Mouse (Mus musculus): Measurements from ENCODE around the gene Piwil1. TPM values are rescaled to one million over a fixed set of nuclear protein-coding genes. Genes with fewer than 3 reads are reported as not detected.
A peak's percentile ranks its signal among the peaks of the same experiment; 100 is the strongest.

The Piwil1 gene
- polyA plus RNA-seq (2015; fragmentation: Nextera tagmentation; extraction: Ambion mirVana): not detected in 2 replicates

- no peaks in the 10 kb centered on the region for H3K36me3 ChIP-seq (ENCODE audit: insufficient read depth, low read length)
- ATAC-seq (no peak), DNase-seq (ENCODE audit: low spot score) (no peak)
- no peak for TF ChIP-seq EP300 (IDR thresholded peaks at IDR 0.05)
- no peak for TF ChIP-seq CTCF (IDR thresholded peaks at IDR 0.05)
- WGBS: 75% methylated on average over 4 of the region's 4 CpGs
- H3K4me2 ChIP-seq (replicated peaks; ENCODE audit: low read depth, low read length): no peak within 1 kb of the TSS
- H3K4me3 ChIP-seq (ENCODE audit: low read depth, low read length): no peak within 1 kb of the TSS
- no peaks in the 10 kb centered on the region for H3K9me3 ChIP-seq (ENCODE audit: low read length)
- no peak within 1 kb of the TSS for H3K9ac ChIP-seq (replicated peaks; ENCODE audit: low read depth)
- H3K27me3 ChIP-seq (replicated peaks; ENCODE audit: insufficient read depth, low read length): no peaks in the 10 kb centered on the region
- 0 out of 2 replicates have a peak, but pooled peaks cover 2% of the 10 kb centered on the region for H3K4me1 ChIP-seq (ENCODE audit: insufficient read depth, low read depth, low read length)
- H3K27ac ChIP-seq (ENCODE audit: low read length): no peak within 1 kb of the TSS
Measured at GRCm38 (mm10) chr5:128702224-128702623, at the start of gene Piwil1. Piwil1 (plus strand) TSS chr5:128702524.

GRCm38 (mm10) chr5:128656496-128657135 is 45.7 kb upstream of the Piwil1 start:
- Histone ChIP-seq H3K9ac (replicated peaks; ENCODE audit: low read depth) (no peak overlapping the region), H3K27me3 (replicated peaks; ENCODE audit: insufficient read depth, low read length) (no peaks in the 10 kb centered on the region), H3K9me3 (ENCODE audit: low read length) (no peaks in the 10 kb centered on the region), H3K4me1 (ENCODE audit: insufficient read depth, low read depth, low read length) (no peaks in the 10 kb centered on the region), H3K36me3 (ENCODE audit: insufficient read depth, low read length) (no peaks in the 10 kb centered on the region), H3K4me2 (replicated peaks; ENCODE audit: low read depth, low read length) (no peak overlapping the region), H3K4me3 (ENCODE audit: low read depth, low read length) (no peak overlapping the region), H3K27ac (ENCODE audit: low read length) (no peak overlapping the region)
- WGBS: 72% methylated on average over 22 of the region's 22 CpGs
- no peak for ATAC-seq
- DNase-seq (ENCODE audit: low spot score): no peak
- TF ChIP-seq CTCF (IDR thresholded peaks at IDR 0.05) (no peak), EP300 (IDR thresholded peaks at IDR 0.05) (no peak)

GRCm38 (mm10) chr5:128660101-128660500 is 42.2 kb upstream of the Piwil1 start:
- 62% methylated on average over 8 of the region's 8 CpGs for WGBS
- H3K27me3 ChIP-seq (replicated peaks; ENCODE audit: insufficient read depth, low read length): no peaks in the 10 kb centered on the region
- ATAC-seq: no peak
- H3K9me3 ChIP-seq (ENCODE audit: low read length): no peaks in the 10 kb centered on the region
- no peak for DNase-seq (ENCODE audit: low spot score)
- H3K4me1 ChIP-seq (ENCODE audit: insufficient read depth, low read depth, low read length): no peaks in the 10 kb centered on the region
- no peak overlapping the region for H3K4me2 ChIP-seq (replicated peaks; ENCODE audit: low read depth, low read length)
- no peak overlapping the region for H3K27ac ChIP-seq (ENCODE audit: low read length)
- H3K4me3 ChIP-seq (ENCODE audit: low read depth, low read length): no peak overlapping the region
- H3K36me3 ChIP-seq (ENCODE audit: insufficient read depth, low read length): no peaks in the 10 kb centered on the region
- TF ChIP-seq EP300 (IDR thresholded peaks at IDR 0.05) (no peak), CTCF (IDR thresholded peaks at IDR 0.05) (no peak)
- no peak overlapping the region for H3K9ac ChIP-seq (replicated peaks; ENCODE audit: low read depth)

- H3K9me3 ChIP-seq (ENCODE audit: low read length): no peaks in the 10 kb centered on the region
- WGBS: 91% methylated on average over 6 of the region's 6 CpGs
- H3K27me3 ChIP-seq (replicated peaks; ENCODE audit: insufficient read depth, low read length): no peaks in the 10 kb centered on the region
- no peak overlapping the region for H3K9ac ChIP-seq (replicated peaks; ENCODE audit: low read depth)
- no peak for TF ChIP-seq CTCF (IDR thresholded peaks at IDR 0.05)
- TF ChIP-seq EP300 (IDR thresholded peaks at IDR 0.05): no peak
- no peak overlapping the region for H3K4me2 ChIP-seq (replicated peaks; ENCODE audit: low read depth, low read length)
- no peak overlapping the region for H3K27ac ChIP-seq (ENCODE audit: low read length)
- H3K4me1 ChIP-seq (ENCODE audit: insufficient read depth, low read depth, low read length): no peaks in the 10 kb centered on the region; the same call in 1 of the 2 replicates
- H3K36me3 ChIP-seq (ENCODE audit: insufficient read depth, low read length): no peaks in the 10 kb centered on the region
- ATAC-seq (no peak), DNase-seq (ENCODE audit: low spot score) (no peak)
- no peak overlapping the region for H3K4me3 ChIP-seq (ENCODE audit: low read depth, low read length)
Measured at GRCm38 (mm10) chr5:128662881-128663280, 39.4 kb upstream of the Piwil1 start.

- Histone ChIP-seq H3K4me2 (replicated peaks; ENCODE audit: low read depth, low read length) (no peak overlapping the region), H3K9ac (replicated peaks; ENCODE audit: low read depth) (no peak overlapping the region), H3K27me3 (replicated peaks; ENCODE audit: insufficient read depth, low read length) (no peaks in the 10 kb centered on the region), H3K27ac (ENCODE audit: low read length) (no peak overlapping the region), H3K4me3 (ENCODE audit: low read depth, low read length) (no peak overlapping the region), H3K36me3 (ENCODE audit: insufficient read depth, low read length) (no peaks in the 10 kb centered on the region), H3K4me1 (ENCODE audit: insufficient read depth, low read depth, low read length) (no peaks in the 10 kb centered on the region; the same call in 1 of the 2 replicates), H3K9me3 (ENCODE audit: low read length) (no peaks in the 10 kb centered on the region)
- no peak for TF ChIP-seq EP300 (IDR thresholded peaks at IDR 0.05)
- no peak for TF ChIP-seq CTCF (IDR thresholded peaks at IDR 0.05)
- ATAC-seq (no peak), DNase-seq (ENCODE audit: low spot score) (no peak)
- 80% methylated on average over 7 of the region's 7 CpGs for WGBS
Measured at GRCm38 (mm10) chr5:128663976-128664375, 38.3 kb upstream of the Piwil1 start.

GRCm38 (mm10) chr5:128665045-128665444 is 37.3 kb upstream of the Piwil1 start:
- Histone ChIP-seq H3K27ac (ENCODE audit: low read length) (no peak overlapping the region), H3K27me3 (replicated peaks; ENCODE audit: insufficient read depth, low read length) (no peaks in the 10 kb centered on the region), H3K4me2 (replicated peaks; ENCODE audit: low read depth, low read length) (no peak overlapping the region), H3K4me1 (ENCODE audit: insufficient read depth, low read depth, low read length) (no peaks in the 10 kb centered on the region; the same call in 1 of the 2 replicates), H3K9me3 (ENCODE audit: low read length) (no peaks in the 10 kb centered on the region), H3K9ac (replicated peaks; ENCODE audit: low read depth) (no peak overlapping the region), H3K4me3 (ENCODE audit: low read depth, low read length) (no peak overlapping the region), H3K36me3 (ENCODE audit: insufficient read depth, low read length) (no peaks in the 10 kb centered on the region)
- no peak for TF ChIP-seq EP300 (IDR thresholded peaks at IDR 0.05)
- peak; percentile 58 for TF ChIP-seq CTCF (IDR thresholded peaks at IDR 0.05)
- ATAC-seq: no peak
- DNase-seq (ENCODE audit: low spot score): no peak
- WGBS: 96% methylated on average over 1 of the region's 1 CpGs
